Mouse (Mus musculus) liver, adult 2 months (tissue): ENCODE measurements around the gene Ager.

Source experiments
- CTCF ChIP-seq: fragments of 200-500 bp; IDR thresholded peaks from 2 replicates; pipeline ENCODE4 v1.5.1; 2011; ENCODE audit warnings: low read depth, low read length, control low read depth
- POLR2A ChIP-seq: fragments of 200-500 bp; IDR thresholded peaks from 2 replicates; pipeline ENCODE4 v1.6.1; 2011; ENCODE audit warnings: low read length, control low read depth; ENCODE audit not compliant: insufficient read depth; ENCODE audit errors: extremely low read depth

- no peak for TF ChIP-seq POLR2A
- TF ChIP-seq CTCF: no peak
Measured at GRCm38 (mm10) chr17:34567311-34567710, 30.4 kb upstream of the Ager start.
